Mouse (Mus musculus) lung, embryonic 15.5 days (tissue): ENCODE measurements around the gene 1700025B11Rik. TPM values are rescaled to one million over a fixed set of nuclear protein-coding genes. Genes with fewer than 3 reads are reported as not detected.

ENCODE experiments used
- ATAC-seq: fragments of 200-750 bp; cut with Nextera tagmentation; 2 replicates; pipeline ENCODE4 v1.8.0; 2017; ENCODE audit warnings: moderate number of reproducible peaks, borderline replicate concordance; ENCODE audit not compliant: low FRiP score, low TSS enrichment; ENCODE audit errors: extremely low read depth
- H3K27ac ChIP-seq: fragments of 300-500 bp; sonication (generic); 2 replicates; pipeline ENCODE4 v1.5.1; 2015; ENCODE audit warnings: moderate library complexity, mild to moderate bottlenecking, inconsistent platforms
- H3K27me3 ChIP-seq: fragments of 300-500 bp; sonication (generic); 2 replicates; pipeline ENCODE4 v1.6.1; 2015; ENCODE audit warnings: inconsistent platforms
- H3K36me3 ChIP-seq: fragments of 300-500 bp; sonication (generic); 2 replicates; pipeline ENCODE4 v1.6.1; 2015; ENCODE audit warnings: inconsistent platforms
- H3K4me1 ChIP-seq: fragments of 300-500 bp; sonication (generic); 2 replicates; pipeline ENCODE4 v1.6.1; 2015; ENCODE audit warnings: inconsistent platforms
- H3K4me2 ChIP-seq: fragments of 300-500 bp; sonication (generic); 2 replicates; pipeline ENCODE4 v1.6.1; 2015; ENCODE audit warnings: inconsistent platforms, mild to moderate bottlenecking, moderate library complexity
- H3K4me3 ChIP-seq: fragments of 300-500 bp; sonication (generic); 2 replicates; pipeline ENCODE4 v1.5.1; 2015; ENCODE audit warnings: mild to moderate bottlenecking, inconsistent platforms
- H3K9ac ChIP-seq: fragments of 300-500 bp; sonication (generic); 2 replicates; pipeline ENCODE4 v1.6.1; 2015; ENCODE audit warnings: inconsistent platforms
- H3K9me3 ChIP-seq: fragments of 300-500 bp; sonication (generic); 2 replicates; pipeline ENCODE4 v1.6.1; 2016; ENCODE audit warnings: inconsistent platforms
- WGBS: fragments of 180-500 bp; shearing (Covaris S2); methylation state at CpG from one replicate; pipeline ENCODE4 v1.1.7; 2015; 5-methylcytosine and 5-hydroxymethylcytosine counted together
- polyA plus RNA-seq: library from polyadenylated mRNA; unstranded; fragments of >200 nt; fragmentation: Nextera tagmentation; extraction: Ambion mirVana; gene quantifications from 2 replicates; pipeline ENCODE4 v1.2.1, GENCODE M21; 2015

Gene 1700025B11Rik
- polyA plus RNA-seq: not detected in 2 replicates

- Histone ChIP-seq H3K36me3 (no peaks in the 10 kb centered on the region), H3K9me3 (no peaks in the 10 kb centered on the region), H3K4me3 (no peak within 1 kb of the TSS), H3K9ac (no peak within 1 kb of the TSS), H3K27ac (no peak within 1 kb of the TSS), H3K4me1 (no peaks in the 10 kb centered on the region), H3K27me3 (no peaks in the 10 kb centered on the region), H3K4me2 (no peak within 1 kb of the TSS)
- ATAC-seq: no peak
Observed at GRCm38 (mm10) chr15:77561792-77562191, at the start of gene 1700025B11Rik. Gene 1700025B11Rik, minus strand, starts transcription at chr15:77561892.

GRCm38 (mm10) chr15:77606069-77606468 lies 44.4 kb upstream of the 1700025B11Rik start:
- Histone ChIP-seq H3K4me2 (no peak overlapping the region), H3K36me3 (no peaks in the 10 kb centered on the region), H3K4me1 (no peaks in the 10 kb centered on the region), H3K9ac (no peak overlapping the region), H3K4me3 (no peak overlapping the region), H3K9me3 (no peaks in the 10 kb centered on the region), H3K27ac (no peak overlapping the region), H3K27me3 (no peaks in the 10 kb centered on the region)
- ATAC-seq: no peak
- WGBS: 89% methylated on average over 3 of the region's 3 CpGs

- Histone ChIP-seq H3K4me3 (no peak within 1 kb of the TSS), H3K4me2 (no peak within 1 kb of the TSS), H3K9ac (no peak within 1 kb of the TSS), H3K27me3 (no peaks in the 10 kb centered on the region), H3K36me3 (no peaks in the 10 kb centered on the region), H3K4me1 (no peaks in the 10 kb centered on the region), H3K9me3 (no peaks in the 10 kb centered on the region), H3K27ac (no peak within 1 kb of the TSS)
- ATAC-seq: no peak
- 67% methylated on average over 1 of the region's 1 CpGs for WGBS
Observed at GRCm38 (mm10) chr15:77598958-77599357, 37.3 kb upstream of the 1700025B11Rik start, which contains the start of gene Gm36245. Gene Gm36245, plus strand, starts transcription at chr15:77599258.

- Histone ChIP-seq H3K4me3 (no peak overlapping the region), H3K9ac (no peak overlapping the region), H3K4me1 (no peaks in the 10 kb centered on the region), H3K36me3 (no peaks in the 10 kb centered on the region), H3K9me3 (no peaks in the 10 kb centered on the region), H3K27ac (no peak overlapping the region), H3K27me3 (no peaks in the 10 kb centered on the region), H3K4me2 (no peak overlapping the region)
- WGBS: 40% methylated on average over 3 of the region's 3 CpGs
- no peak for ATAC-seq
Observed at GRCm38 (mm10) chr15:77598429-77598828, 36.7 kb upstream of the 1700025B11Rik start.

GRCm38 (mm10) chr15:77595961-77596360 lies 34.3 kb upstream of the 1700025B11Rik start, which contains the start of gene Apol10b:
Gene Apol10b, minus strand, starts transcription at chr15:77596125.
- Histone ChIP-seq H3K4me3 (no peak within 1 kb of the TSS), H3K4me2 (no peak within 1 kb of the TSS), H3K9me3 (no peaks in the 10 kb centered on the region), H3K27me3 (no peaks in the 10 kb centered on the region), H3K4me1 (no peaks in the 10 kb centered on the region), H3K27ac (no peak within 1 kb of the TSS), H3K9ac (no peak within 1 kb of the TSS), H3K36me3 (no peaks in the 10 kb centered on the region)
- 54% methylated on average over 5 of the region's 5 CpGs for WGBS
- no peak for ATAC-seq

GRCm38 (mm10) chr15:77593557-77593956 lies 31.9 kb upstream of the 1700025B11Rik start:
- H3K4me1 ChIP-seq: no peaks in the 10 kb centered on the region

GRCm38 (mm10) chr15:77590881-77591280 lies 29.2 kb upstream of the 1700025B11Rik start:
- no peak overlapping the region for H3K4me2 ChIP-seq
- no peak for ATAC-seq
- no peaks in the 10 kb centered on the region for H3K4me1 ChIP-seq
- WGBS: 44% methylated on average over 2 of the region's 2 CpGs
- no peaks in the 10 kb centered on the region for H3K27me3 ChIP-seq
- no peak overlapping the region for H3K27ac ChIP-seq
- H3K9me3 ChIP-seq: no peaks in the 10 kb centered on the region
- no peak overlapping the region for H3K9ac ChIP-seq
- no peak overlapping the region for H3K4me3 ChIP-seq
- no peaks in the 10 kb centered on the region for H3K36me3 ChIP-seq

More at GRCm38 (mm10) chr15:77593557-77593956, 31.9 kb upstream of the 1700025B11Rik start:
- H3K27me3 ChIP-seq: no peaks in the 10 kb centered on the region
- no peaks in the 10 kb centered on the region for H3K9me3 ChIP-seq
- H3K36me3 ChIP-seq: no peaks in the 10 kb centered on the region
- WGBS: 44% methylated on average over 1 of the region's 1 CpGs
- no peak overlapping the region for H3K4me3 ChIP-seq
- no peak overlapping the region for H3K9ac ChIP-seq
- ATAC-seq: no peak
- H3K4me2 ChIP-seq: no peak overlapping the region
- no peak overlapping the region for H3K27ac ChIP-seq

- Histone ChIP-seq H3K4me2 (no peak overlapping the region), H3K27me3 (no peaks in the 10 kb centered on the region), H3K4me1 (no peaks in the 10 kb centered on the region), H3K9me3 (no peaks in the 10 kb centered on the region), H3K36me3 (no peaks in the 10 kb centered on the region), H3K4me3 (no peak overlapping the region), H3K27ac (no peak overlapping the region), H3K9ac (no peak overlapping the region)
- no peak for ATAC-seq
Observed at GRCm38 (mm10) chr15:77588981-77589380, 27.3 kb upstream of the 1700025B11Rik start.

- ATAC-seq: no peak
- Histone ChIP-seq H3K4me2 (no peak overlapping the region), H3K9ac (no peak overlapping the region), H3K4me3 (no peak overlapping the region), H3K27me3 (no peaks in the 10 kb centered on the region), H3K4me1 (no peaks in the 10 kb centered on the region), H3K9me3 (no peaks in the 10 kb centered on the region), H3K27ac (no peak overlapping the region), H3K36me3 (no peaks in the 10 kb centered on the region)
Observed at GRCm38 (mm10) chr15:77587026-77587425, 25.3 kb upstream of the 1700025B11Rik start.

GRCm38 (mm10) chr15:77581681-77582080 lies 20.0 kb upstream of the 1700025B11Rik start:
- Histone ChIP-seq H3K9ac (no peak overlapping the region), H3K9me3 (no peaks in the 10 kb centered on the region), H3K4me1 (no peaks in the 10 kb centered on the region), H3K27me3 (no peaks in the 10 kb centered on the region), H3K27ac (peak overlapping the region; percentile 37), H3K4me2 (no peak overlapping the region), H3K36me3 (no peaks in the 10 kb centered on the region), H3K4me3 (no peak overlapping the region)
- peak; percentile 55; the same call in 1 of the 2 replicates for ATAC-seq
- 18% methylated on average over 1 of the region's 1 CpGs for WGBS

- H3K4me3 ChIP-seq: no peak overlapping the region
- H3K9ac ChIP-seq: no peak overlapping the region
- no peak for ATAC-seq
- no peaks in the 10 kb centered on the region for H3K4me1 ChIP-seq
- H3K27me3 ChIP-seq: no peaks in the 10 kb centered on the region
- WGBS: 86% methylated on average over 4 of the region's 4 CpGs
- H3K9me3 ChIP-seq: no peaks in the 10 kb centered on the region
- H3K4me2 ChIP-seq: no peak overlapping the region
- H3K36me3 ChIP-seq: no peaks in the 10 kb centered on the region
- H3K27ac ChIP-seq: no peak overlapping the region
Observed at GRCm38 (mm10) chr15:77579311-77579710, 17.6 kb upstream of the 1700025B11Rik start.

GRCm38 (mm10) chr15:77578801-77579200 lies 17.1 kb upstream of the 1700025B11Rik start:
- Histone ChIP-seq H3K36me3 (no peaks in the 10 kb centered on the region), H3K4me2 (no peak overlapping the region), H3K9ac (no peak overlapping the region), H3K4me1 (no peaks in the 10 kb centered on the region), H3K27ac (no peak overlapping the region), H3K4me3 (no peak overlapping the region), H3K9me3 (no peaks in the 10 kb centered on the region), H3K27me3 (no peaks in the 10 kb centered on the region)
- no peak for ATAC-seq
- WGBS: 93% methylated on average over 2 of the region's 2 CpGs

GRCm38 (mm10) chr15:77563219-77563618 lies 1.5 kb upstream of the 1700025B11Rik start:
- ATAC-seq: no peak
- H3K4me3 ChIP-seq: no peak overlapping the region
- H3K4me1 ChIP-seq: no peaks in the 10 kb centered on the region
- H3K4me2 ChIP-seq: no peak overlapping the region
- H3K9me3 ChIP-seq: no peaks in the 10 kb centered on the region
- no peak overlapping the region for H3K27ac ChIP-seq
- no peak overlapping the region for H3K9ac ChIP-seq
- H3K36me3 ChIP-seq: no peaks in the 10 kb centered on the region
- no peaks in the 10 kb centered on the region for H3K27me3 ChIP-seq
